Mouse (Mus musculus): ENCODE measurements around the gene Bmyc. TPM values are rescaled to one million over a fixed set of nuclear protein-coding genes. Genes with fewer than 3 reads are reported as not detected.
A peak's percentile ranks its signal among the peaks of the same experiment; 100 is the strongest.
"Not testable (repeated sequence)": the region's sequence is repeated elsewhere in the genome, so short reads cannot be mapped to it uniquely, and the experiment has no call there.

The Bmyc gene
- polyA plus RNA-seq, 1 experiment: 10.5 TPM

DNA sequence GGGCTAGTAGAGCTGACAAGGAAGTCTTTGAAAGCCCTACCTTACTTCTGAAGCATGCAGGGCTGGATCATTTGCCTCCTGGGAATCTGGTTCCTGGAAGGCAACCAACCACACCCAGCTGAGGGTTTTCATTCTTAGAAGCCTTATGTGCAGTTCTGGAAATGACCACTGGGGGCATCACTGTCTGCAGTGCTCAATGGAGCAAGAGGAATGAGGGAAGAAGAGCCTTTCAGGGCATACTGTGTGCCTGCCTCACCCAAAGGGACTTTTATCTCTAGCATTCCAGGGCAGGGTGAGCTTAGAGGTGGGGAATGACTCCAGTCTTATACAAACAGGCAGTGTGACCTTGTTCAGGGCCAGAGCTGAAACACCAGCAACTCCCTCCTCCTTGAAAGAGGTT, 11.9 kb upstream of the Bmyc start:
- Histone ChIP-seq H3K9me3 (replicated peaks; ENCODE audit: control insufficient read depth, insufficient read depth, low read length, poor library complexity, severe bottlenecking) (no peaks in the 10 kb centered on the region), H3K27me3 (ENCODE audit: control insufficient read depth, insufficient read depth, low read length, poor library complexity, severe bottlenecking) (no peaks in the 10 kb centered on the region), H3K9ac (ENCODE audit: low read depth, poor library complexity, severe bottlenecking) (no peak overlapping the region), H3K27ac (ENCODE audit: insufficient read depth, low read length) (no peak overlapping the region), H3K36me3 (ENCODE audit: control insufficient read depth, insufficient read depth, low read length, poor library complexity, severe bottlenecking) (no peaks in the 10 kb centered on the region), H3K4me1 (ENCODE audit: control insufficient read depth, insufficient read depth, low read length) (no peaks in the 10 kb centered on the region), H3K4me3 (ENCODE audit: low read depth, low read length) (no peak overlapping the region)
- TF ChIP-seq CTCF (IDR thresholded peaks at IDR 0.05; ENCODE audit: low read depth, low read length): peak; percentile 46
- no peak for TF ChIP-seq EP300 (IDR thresholded peaks at IDR 0.05; ENCODE audit: insufficient read depth, low read depth, low read length)

DNA sequence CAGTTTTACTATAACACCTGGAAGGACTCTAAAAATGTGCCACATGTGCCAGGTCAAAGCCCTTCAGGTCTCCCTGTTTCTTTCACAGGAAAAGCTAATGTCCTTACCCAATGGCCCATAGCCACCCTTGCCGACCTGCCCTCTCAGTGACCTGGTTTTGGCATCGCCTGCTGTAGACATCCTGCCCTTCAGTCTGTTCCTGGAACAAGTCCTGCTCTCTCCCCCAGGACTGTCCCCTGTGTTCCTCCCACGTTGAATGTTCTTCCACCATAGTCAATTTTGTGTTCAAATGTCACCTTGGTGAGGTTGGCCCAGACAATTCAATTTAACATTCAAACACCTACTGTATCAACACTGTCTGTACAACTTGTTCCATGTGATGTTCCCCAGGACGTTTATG, 9.6 kb upstream of the Bmyc start:
- no peaks in the 10 kb centered on the region for H3K27me3 ChIP-seq (ENCODE audit: control insufficient read depth, insufficient read depth, low read length, poor library complexity, severe bottlenecking)
- no peaks in the 10 kb centered on the region for H3K9me3 ChIP-seq (replicated peaks; ENCODE audit: control insufficient read depth, insufficient read depth, low read length, poor library complexity, severe bottlenecking)
- no peak overlapping the region for H3K4me3 ChIP-seq (ENCODE audit: low read depth, low read length)
- TF ChIP-seq EP300 (IDR thresholded peaks at IDR 0.05; ENCODE audit: insufficient read depth, low read depth, low read length) (no peak), POLR2A (IDR thresholded peaks at IDR 0.05; ENCODE audit: insufficient read depth, low read length) (no peak), CTCF (IDR thresholded peaks at IDR 0.05; ENCODE audit: low read depth, low read length) (no peak)
- H3K4me1 ChIP-seq (ENCODE audit: control insufficient read depth, insufficient read depth, low read length): no peaks in the 10 kb centered on the region
- no peaks in the 10 kb centered on the region for H3K36me3 ChIP-seq (ENCODE audit: control insufficient read depth, insufficient read depth, low read length, poor library complexity, severe bottlenecking)
- no peak overlapping the region for H3K9ac ChIP-seq (ENCODE audit: low read depth, poor library complexity, severe bottlenecking)
- no peak overlapping the region for H3K27ac ChIP-seq (ENCODE audit: insufficient read depth, low read length)

DNA sequence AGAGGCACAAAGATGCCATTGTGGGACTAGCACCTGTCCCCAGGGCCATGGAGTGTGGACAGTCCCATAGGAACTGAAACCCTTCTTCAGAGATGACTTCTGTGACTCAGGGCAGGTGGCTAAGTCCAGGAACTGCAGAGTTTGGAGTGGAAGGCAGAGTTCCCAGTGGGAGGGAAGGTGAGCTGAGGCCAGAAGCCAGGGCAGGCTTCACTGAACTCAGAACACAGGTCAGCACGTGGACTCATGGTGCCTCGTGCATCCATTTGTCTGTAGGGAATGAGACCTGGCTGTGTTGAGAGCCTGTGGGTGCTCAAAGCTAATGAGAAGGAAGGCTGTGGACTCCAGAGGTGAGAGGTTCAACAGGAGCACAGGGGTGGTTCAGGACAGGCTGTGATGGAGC, 7.8 kb upstream of the Bmyc start:
- Histone ChIP-seq H3K4me1 (ENCODE audit: control insufficient read depth, insufficient read depth, low read length) (no peaks in the 10 kb centered on the region), H3K4me3 (ENCODE audit: low read depth, low read length) (no peak overlapping the region), H3K36me3 (ENCODE audit: control insufficient read depth, insufficient read depth, low read length, poor library complexity, severe bottlenecking) (no peaks in the 10 kb centered on the region), H3K27me3 (ENCODE audit: control insufficient read depth, insufficient read depth, low read length, poor library complexity, severe bottlenecking) (no peaks in the 10 kb centered on the region), H3K9ac (ENCODE audit: low read depth, poor library complexity, severe bottlenecking) (no peak overlapping the region), H3K9me3 (replicated peaks; ENCODE audit: control insufficient read depth, insufficient read depth, low read length, poor library complexity, severe bottlenecking) (no peaks in the 10 kb centered on the region), H3K27ac (ENCODE audit: insufficient read depth, low read length) (no peak overlapping the region)
- TF ChIP-seq POLR2A (IDR thresholded peaks at IDR 0.05; ENCODE audit: insufficient read depth, low read length) (no peak), CTCF (IDR thresholded peaks at IDR 0.05; ENCODE audit: low read depth, low read length) (no peak), EP300 (IDR thresholded peaks at IDR 0.05; ENCODE audit: insufficient read depth, low read depth, low read length) (no peak)

DNA sequence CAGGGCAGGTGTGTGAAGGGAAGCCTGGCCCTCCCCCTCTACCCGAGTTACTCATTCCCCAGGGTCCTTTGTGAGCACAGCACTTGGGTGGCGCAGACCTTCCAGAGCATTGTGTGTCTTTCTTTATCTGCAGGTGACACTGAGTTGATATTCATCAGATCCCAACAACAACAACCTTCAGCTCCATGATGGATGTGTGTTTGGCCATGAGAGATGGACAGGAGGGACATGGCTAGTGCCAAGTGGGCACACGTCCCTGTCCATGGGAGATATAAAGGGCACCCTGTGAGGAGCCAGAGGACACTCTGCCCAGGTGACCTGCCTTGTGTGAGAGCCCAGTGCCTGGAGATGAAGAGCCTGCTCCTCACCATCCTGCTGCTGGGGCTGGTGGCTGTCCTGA, 6.8 kb upstream of the Bmyc start, which contains the start of gene Obp2a:
Gene Obp2a (plus strand): TSS at position 301 of the 400 bp plus-strand sequence.
- H3K4me1 ChIP-seq (ENCODE audit: control insufficient read depth, insufficient read depth, low read length); H3K9ac ChIP-seq (ENCODE audit: low read depth, poor library complexity, severe bottlenecking); H3K4me3 ChIP-seq (ENCODE audit: low read depth, low read length); H3K36me3 ChIP-seq (ENCODE audit: control insufficient read depth, insufficient read depth, low read length, poor library complexity, severe bottlenecking); H3K9me3 ChIP-seq (replicated peaks; ENCODE audit: control insufficient read depth, insufficient read depth, low read length, poor library complexity, severe bottlenecking); H3K27me3 ChIP-seq (ENCODE audit: control insufficient read depth, insufficient read depth, low read length, poor library complexity, severe bottlenecking); H3K27ac ChIP-seq (ENCODE audit: insufficient read depth, low read length): not testable (repeated sequence)

DNA sequence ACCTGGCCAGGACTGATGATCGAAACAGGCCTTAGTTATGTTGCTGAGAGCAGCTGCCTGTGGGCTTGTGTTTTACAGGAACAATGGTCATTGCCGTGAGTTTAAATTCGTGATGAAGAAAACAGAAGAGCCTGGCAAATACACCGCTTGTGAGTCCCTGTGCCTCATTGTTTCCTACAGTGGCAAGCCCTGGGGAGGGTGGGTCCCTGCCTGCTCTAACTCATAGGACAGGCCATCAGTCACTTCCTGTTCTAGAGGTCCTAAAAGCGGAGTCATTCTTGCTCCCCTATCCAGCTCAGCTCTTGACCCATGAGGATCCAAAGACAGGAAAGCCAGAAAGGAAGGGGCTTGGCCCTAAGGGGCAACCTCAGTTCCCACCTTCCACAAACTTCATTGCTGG, 5.5 kb upstream of the Bmyc start:
- Histone ChIP-seq H3K4me1 (ENCODE audit: control insufficient read depth, insufficient read depth, low read length) (no peaks in the 10 kb centered on the region), H3K27me3 (ENCODE audit: control insufficient read depth, insufficient read depth, low read length, poor library complexity, severe bottlenecking) (no peaks in the 10 kb centered on the region), H3K9ac (ENCODE audit: low read depth, poor library complexity, severe bottlenecking) (no peak overlapping the region), H3K27ac (ENCODE audit: insufficient read depth, low read length) (no peak overlapping the region), H3K4me3 (ENCODE audit: low read depth, low read length) (no peak overlapping the region), H3K9me3 (replicated peaks; ENCODE audit: control insufficient read depth, insufficient read depth, low read length, poor library complexity, severe bottlenecking) (no peaks in the 10 kb centered on the region), H3K36me3 (ENCODE audit: control insufficient read depth, insufficient read depth, low read length, poor library complexity, severe bottlenecking) (no peaks in the 10 kb centered on the region)
- TF ChIP-seq EP300 (IDR thresholded peaks at IDR 0.05; ENCODE audit: insufficient read depth, low read depth, low read length): no peak
- TF ChIP-seq CTCF (IDR thresholded peaks at IDR 0.05; ENCODE audit: low read depth, low read length): no peak
- no peak for TF ChIP-seq POLR2A (IDR thresholded peaks at IDR 0.05; ENCODE audit: insufficient read depth, low read length)

DNA sequence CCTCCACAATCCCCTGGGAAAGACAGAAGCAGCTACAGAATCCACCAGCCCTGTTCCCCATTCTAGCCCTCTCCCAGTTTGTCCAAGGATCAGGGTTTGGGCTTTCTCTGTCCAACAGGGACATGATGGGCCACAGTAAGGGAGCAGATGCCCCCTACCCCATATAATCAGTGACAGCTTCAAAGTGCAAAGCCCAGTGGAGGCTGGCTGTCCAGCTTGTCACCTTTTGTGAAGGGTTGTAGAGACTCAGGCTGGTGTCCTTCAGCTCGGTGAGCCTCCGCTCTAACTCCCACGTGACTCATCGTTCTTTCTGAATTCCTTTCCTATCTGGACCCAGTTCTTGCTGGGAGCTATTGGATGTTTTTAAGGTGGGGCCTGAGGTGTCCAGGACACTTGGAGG, 2.8 kb upstream of the Bmyc start:
- Histone ChIP-seq H3K4me3 (ENCODE audit: low read depth, low read length) (no peak overlapping the region), H3K27me3 (ENCODE audit: control insufficient read depth, insufficient read depth, low read length, poor library complexity, severe bottlenecking) (no peaks in the 10 kb centered on the region)
- TF ChIP-seq POLR2A (IDR thresholded peaks at IDR 0.05; ENCODE audit: insufficient read depth, low read length) (no peak), EP300 (IDR thresholded peaks at IDR 0.05; ENCODE audit: insufficient read depth, low read depth, low read length) (no peak), CTCF (IDR thresholded peaks at IDR 0.05; ENCODE audit: low read depth, low read length) (no peak)

More for the DNA sequence above, 2.8 kb upstream of the Bmyc start:
- H3K9ac ChIP-seq (ENCODE audit: low read depth, poor library complexity, severe bottlenecking): no peak overlapping the region
- no peaks in the 10 kb centered on the region for H3K4me1 ChIP-seq (ENCODE audit: control insufficient read depth, insufficient read depth, low read length)
- H3K9me3 ChIP-seq (replicated peaks; ENCODE audit: control insufficient read depth, insufficient read depth, low read length, poor library complexity, severe bottlenecking): no peaks in the 10 kb centered on the region
- no peak overlapping the region for H3K27ac ChIP-seq (ENCODE audit: insufficient read depth, low read length)
- H3K36me3 ChIP-seq (ENCODE audit: control insufficient read depth, insufficient read depth, low read length, poor library complexity, severe bottlenecking): no peaks in the 10 kb centered on the region
